Comparison of ENCODE assay signal across 19 mouse cellular contexts in genomic region chr12:113124726-113125125, GRCm38 (mm10). TPM values are rescaled to one million over a fixed set of nuclear protein-coding genes. Genes with fewer than 3 reads are reported as not detected.
DNase-seq lines count a peak whose midpoint lies in the region; ATAC-seq and TF ChIP-seq lines count a peak whose summit lies in the region.
"Had no signal": no experiment of that assay in that cellular context is flagged by ENCODE, and none has a peak within 500 bp of the region (broad histone marks: within the 10 kb centered on the region; RNA-seq: fewer than 3 reads in every experiment).

No protein-coding gene starts in this region.

- H3K4me1 ChIP-seq in intestine, embryonic 16.5 days (ENCODE audit: control insufficient read depth, insufficient read depth, low read length) = no peaks in the 10 kb centered on the region
- H3K4me1 ChIP-seq in intestine, embryonic 15.5 days (replicated peaks) = no peaks in the 10 kb centered on the region
- H3K4me1 ChIP-seq in bone marrow macrophage, adult 2 months (ENCODE audit: control insufficient read depth, insufficient read depth, low read length) = peaks cover 16% of the 10 kb centered on the region
- H3K4me1 ChIP-seq in liver, embryonic 16.5 days (ENCODE audit: control insufficient read depth, low read depth, low read length) = no peaks in the 10 kb centered on the region; the same call in 1 of the 2 replicates
- no peaks in the 10 kb centered on the region for H3K4me1 ChIP-seq in forebrain, embryonic 12.5 days
- H3K4me1 ChIP-seq: forebrain, embryonic 15.5 days; hindbrain, embryonic 12.5 days; neural tube, embryonic 12.5 days had no signal

- no peaks in the 10 kb centered on the region for H3K27me3 ChIP-seq in intestine, embryonic 16.5 days (replicated peaks; ENCODE audit: control insufficient read depth, insufficient read depth, low read length)
- H3K27me3 ChIP-seq in intestine, embryonic 15.5 days (replicated peaks) = no peaks in the 10 kb centered on the region
- no peaks in the 10 kb centered on the region for H3K27me3 ChIP-seq in liver, embryonic 16.5 days (ENCODE audit: control insufficient read depth, insufficient read depth, low read depth, low read length)
- H3K27me3 ChIP-seq in forebrain, embryonic 12.5 days = no peaks in the 10 kb centered on the region
- H3K27me3 ChIP-seq: forebrain, embryonic 15.5 days; hindbrain, embryonic 12.5 days; neural tube, embryonic 12.5 days had no signal

- H3K4me2 ChIP-seq in intestine, embryonic 16.5 days (ENCODE audit: low read depth, low read length) = no peak overlapping the region
- no peak overlapping the region for H3K4me2 ChIP-seq in intestine, embryonic 15.5 days (replicated peaks)
- no peak overlapping the region for H3K4me2 ChIP-seq in liver, embryonic 16.5 days (ENCODE audit: low read depth, low read length)
- H3K4me2 ChIP-seq in forebrain, embryonic 12.5 days = no peak overlapping the region
- H3K4me2 ChIP-seq: forebrain, embryonic 15.5 days; hindbrain, embryonic 12.5 days; neural tube, embryonic 12.5 days had no signal

- H3K9ac ChIP-seq in intestine, embryonic 16.5 days (ENCODE audit: low read depth, low read length) = no peak overlapping the region
- no peak overlapping the region for H3K9ac ChIP-seq in intestine, embryonic 15.5 days
- H3K9ac ChIP-seq in liver, embryonic 16.5 days (ENCODE audit: low read depth, low read length) = no peak overlapping the region
- H3K9ac ChIP-seq in forebrain, embryonic 12.5 days = no peak overlapping the region
- H3K9ac ChIP-seq: forebrain, embryonic 15.5 days; hindbrain, embryonic 12.5 days; neural tube, embryonic 12.5 days had no signal

- no peaks in the 10 kb centered on the region for H3K9me3 ChIP-seq in intestine, embryonic 16.5 days (ENCODE audit: control insufficient read depth, low read length)
- H3K9me3 ChIP-seq in intestine, embryonic 15.5 days = no peaks in the 10 kb centered on the region
- no peaks in the 10 kb centered on the region for H3K9me3 ChIP-seq in liver, embryonic 16.5 days (replicated peaks; ENCODE audit: control insufficient read depth, low read length)
- no peaks in the 10 kb centered on the region for H3K9me3 ChIP-seq in forebrain, embryonic 12.5 days
- H3K9me3 ChIP-seq: forebrain, embryonic 15.5 days; hindbrain, embryonic 12.5 days; neural tube, embryonic 12.5 days had no signal

- ATAC-seq in intestine, embryonic 16.5 days = peak; percentile 21; the same call in 1 of the 2 replicates
- ATAC-seq in intestine, embryonic 15.5 days = no peak
- peak; percentile 19; the same call in 1 of the 2 replicates for ATAC-seq in liver, embryonic 16.5 days (ENCODE audit: low read depth)
- ATAC-seq in forebrain, embryonic 12.5 days (ENCODE audit: low FRiP score) = no peak
- ATAC-seq: forebrain, embryonic 15.5 days; inflammation-experienced regulatory T-cells, adult 6 months had no signal

- no peak for TF ChIP-seq CTCF in bone marrow macrophage, adult 2 months (IDR thresholded peaks at IDR 0.05; ENCODE audit: low read depth, low read length)

- intact Hi-C loops in heart, postnatal 10 days (cut with DNase I) = no loop called here

- 86% methylated on average over 6 of the region's 6 CpGs for WGBS in intestine, embryonic 16.5 days
- WGBS in intestine, embryonic 15.5 days = 80% methylated on average over 6 of the region's 6 CpGs
- WGBS in liver, embryonic 16.5 days (ENCODE audit: insufficient replicate concordance) = 62% methylated on average over 6 of the region's 6 CpGs
- 87% methylated on average over 6 of the region's 6 CpGs for WGBS in forebrain, embryonic 12.5 days

- peak; percentile 92 for DNase-seq in heart, adult 11 months
- DNase-seq in heart, postnatal 10 days = no peak
- DNase-seq: adrenal gland, postnatal 10 days; B cell, adult 2 months; cerebellum, adult 11-12 months; thymus, postnatal 36 days had no signal

- H3K36me3 ChIP-seq in intestine, embryonic 16.5 days (ENCODE audit: control insufficient read depth, insufficient read depth, low read length) = peaks cover 58% of the 10 kb centered on the region
- peaks cover 75% of the 10 kb centered on the region for H3K36me3 ChIP-seq in intestine, embryonic 15.5 days
- H3K36me3 ChIP-seq in liver, embryonic 16.5 days (ENCODE audit: control insufficient read depth, insufficient read depth) = peaks cover 64% of the 10 kb centered on the region
- H3K36me3 ChIP-seq in forebrain, embryonic 12.5 days (replicated peaks) = peaks cover 100% of the 10 kb centered on the region

- H3K4me3 ChIP-seq in intestine, embryonic 16.5 days (ENCODE audit: low read length) = no peak overlapping the region
- no peak overlapping the region for H3K4me3 ChIP-seq in intestine, embryonic 15.5 days (replicated peaks)
- H3K4me3 ChIP-seq in bone marrow macrophage, adult 2 months (ENCODE audit: insufficient read depth, low read length) = no peak overlapping the region
- H3K4me3 ChIP-seq in liver, embryonic 16.5 days (ENCODE audit: low read depth, low read length) = no peak overlapping the region
- no peak overlapping the region for H3K4me3 ChIP-seq in forebrain, embryonic 12.5 days (replicated peaks)
- H3K4me3 ChIP-seq: erythroblast, embryonic 14.5 days; forebrain, embryonic 15.5 days; hindbrain, embryonic 12.5 days; neural tube, embryonic 12.5 days had no signal

- TF ChIP-seq POLR2A in bone marrow macrophage, adult 2 months (IDR thresholded peaks at IDR 0.05; ENCODE audit: borderline replicate concordance, low read depth, low read length) = no peak

- no peak overlapping the region for H3K27ac ChIP-seq in intestine, embryonic 16.5 days (ENCODE audit: low read length)
- no peak overlapping the region for H3K27ac ChIP-seq in intestine, embryonic 15.5 days
- H3K27ac ChIP-seq in bone marrow macrophage, adult 2 months (ENCODE audit: insufficient read depth, low read depth, low read length) = peak overlapping the region; percentile 75
- H3K27ac ChIP-seq in liver, embryonic 16.5 days (ENCODE audit: low read length) = no peak overlapping the region
- no peak overlapping the region for H3K27ac ChIP-seq in forebrain, embryonic 12.5 days
- H3K27ac ChIP-seq: forebrain, embryonic 15.5 days; hindbrain, embryonic 12.5 days; neural tube, embryonic 12.5 days had no signal

RNA-seq across cellular contexts. Expression of gene Crip2, which starts 15.3 kb away (rescaled TPM):
- total RNA-seq in heart, postnatal 10 days (2021) = 1,000 to 10,000 TPM; 1,259 to 1,405 TPM
- polyA plus RNA-seq in intestine, embryonic 16.5 days (2015; fragmentation: Nextera tagmentation; extraction: Ambion mirVana) = 124 and 130 TPM in 2 replicates
- 122 and 130 TPM in 2 replicates for polyA plus RNA-seq in intestine, embryonic 15.5 days (2015; fragmentation: Nextera tagmentation; extraction: Ambion mirVana)
- polyA plus RNA-seq in bone marrow macrophage, adult 2 months (2012; ENCODE audit: insufficient read depth, insufficient read length, missing spikeins) = 1.1 and 2.3 TPM in 2 replicates
- polyA plus RNA-seq in liver, embryonic 16.5 days (2015; fragmentation: Nextera tagmentation; extraction: Ambion mirVana) = 41.6 and 43.8 TPM in 2 replicates
- polyA plus RNA-seq in forebrain, embryonic 12.5 days (2016; fragmentation: Nextera tagmentation; extraction: Ambion mirVana) = 223 and 227 TPM in 2 replicates

RNA-seq across cellular contexts. Expression of gene Crip1, which starts 21.4 kb away (rescaled TPM):
- total RNA-seq in heart, postnatal 10 days (2021) = 100 to 1,000 TPM; 260 to 267 TPM
- 489 and 523 TPM in 2 replicates for polyA plus RNA-seq in intestine, embryonic 16.5 days (2015; fragmentation: Nextera tagmentation; extraction: Ambion mirVana)
- polyA plus RNA-seq in intestine, embryonic 15.5 days (2015; fragmentation: Nextera tagmentation; extraction: Ambion mirVana) = 426 and 430 TPM in 2 replicates
- 582 and 589 TPM in 2 replicates for polyA plus RNA-seq in bone marrow macrophage, adult 2 months (2012; ENCODE audit: insufficient read depth, insufficient read length, missing spikeins)
- 97.4 and 102 TPM in 2 replicates for polyA plus RNA-seq in liver, embryonic 16.5 days (2015; fragmentation: Nextera tagmentation; extraction: Ambion mirVana)
- polyA plus RNA-seq in forebrain, embryonic 12.5 days (2016; fragmentation: Nextera tagmentation; extraction: Ambion mirVana) = 48.5 and 62.0 TPM in 2 replicates

RNA-seq across cellular contexts. Expression of gene Mta1, which starts 26.6 kb away (rescaled TPM):
- 10 to 100 TPM; 50.1 TPM for total RNA-seq in heart, postnatal 10 days (2021)
- polyA plus RNA-seq in intestine, embryonic 16.5 days (2015; fragmentation: Nextera tagmentation; extraction: Ambion mirVana) = 8.0 TPM in 2 replicates
- 11.3 and 11.5 TPM in 2 replicates for polyA plus RNA-seq in intestine, embryonic 15.5 days (2015; fragmentation: Nextera tagmentation; extraction: Ambion mirVana)
- polyA plus RNA-seq in bone marrow macrophage, adult 2 months (2012; ENCODE audit: insufficient read depth, insufficient read length, missing spikeins) = 38.9 and 43.0 TPM in 2 replicates
- 3.4 and 3.5 TPM in 2 replicates for polyA plus RNA-seq in liver, embryonic 16.5 days (2015; fragmentation: Nextera tagmentation; extraction: Ambion mirVana)
- 22.2 and 22.7 TPM in 2 replicates for polyA plus RNA-seq in forebrain, embryonic 12.5 days (2016; fragmentation: Nextera tagmentation; extraction: Ambion mirVana)

RNA-seq across cellular contexts. Expression of gene Tedc1, which starts 31.5 kb away (rescaled TPM):
- 1 to 10 TPM; 2.5 to 2.8 TPM for total RNA-seq in heart, postnatal 10 days (2021)
- polyA plus RNA-seq in intestine, embryonic 16.5 days (2015; fragmentation: Nextera tagmentation; extraction: Ambion mirVana) = 21.4 and 22.7 TPM in 2 replicates
- 25.3 and 25.5 TPM in 2 replicates for polyA plus RNA-seq in intestine, embryonic 15.5 days (2015; fragmentation: Nextera tagmentation; extraction: Ambion mirVana)
- 7.1 and 8.7 TPM in 2 replicates for polyA plus RNA-seq in bone marrow macrophage, adult 2 months (2012; ENCODE audit: insufficient read depth, insufficient read length, missing spikeins)
- 9.1 and 9.2 TPM in 2 replicates for polyA plus RNA-seq in liver, embryonic 16.5 days (2015; fragmentation: Nextera tagmentation; extraction: Ambion mirVana)
- polyA plus RNA-seq in forebrain, embryonic 12.5 days (2016; fragmentation: Nextera tagmentation; extraction: Ambion mirVana) = 48.3 and 49.6 TPM in 2 replicates

RNA-seq across cellular contexts. Expression of gene Tex22, which starts 50.4 kb away (rescaled TPM):
- total RNA-seq in heart, postnatal 10 days (2021) = under 1 TPM in 1 of 2 experiments, not detected in 1; 0.41 TPM
- not detected in 2 replicates for polyA plus RNA-seq in intestine, embryonic 16.5 days (2015; fragmentation: Nextera tagmentation; extraction: Ambion mirVana)
- not detected in 2 replicates for polyA plus RNA-seq in intestine, embryonic 15.5 days (2015; fragmentation: Nextera tagmentation; extraction: Ambion mirVana)
- polyA plus RNA-seq in bone marrow macrophage, adult 2 months (2012; ENCODE audit: insufficient read depth, insufficient read length, missing spikeins) = not detected in 2 replicates
- polyA plus RNA-seq in liver, embryonic 16.5 days (2015; fragmentation: Nextera tagmentation; extraction: Ambion mirVana) = not detected in 2 replicates
- polyA plus RNA-seq in forebrain, embryonic 12.5 days (2016; fragmentation: Nextera tagmentation; extraction: Ambion mirVana) = 0.26 TPM in 1 of 2 replicates, not detected in the other
- total RNA-seq: adrenal gland, postnatal 10 days; monocyte, adult 5-6 weeks had no signal
- polyA plus RNA-seq: embryonic facial prominence, embryonic 11.5 days; erythroblast, embryonic 14.5 days; hindbrain, embryonic 12.5 days; kidney, embryonic 14.5 days; neural tube, embryonic 12.5 days had no signal

Comparison
In these comparisons a context has a peak if more than half of its experiments do, and no peak if none do; other contexts are left out.
1. ATAC-seq: peak in intestine, embryonic 16.5 days (single experiment) and liver, embryonic 16.5 days (single experiment); none in intestine, embryonic 15.5 days (single experiment) and forebrain, embryonic 12.5 days (single experiment).
2. RNA of gene Crip2, which starts 15.3 kb away (polyA plus RNA-seq): 223 to 227 TPM in forebrain, embryonic 12.5 days, 124 to 130 TPM in intestine, embryonic 16.5 days, 122 to 130 TPM in intestine, embryonic 15.5 days and 41.6 to 43.8 TPM in liver, embryonic 16.5 days; 1.1 to 2.3 TPM in bone marrow macrophage, adult 2 months; every median in the first group is over 10 times any median in the second.